Mouse (Mus musculus) midbrain, embryonic 16.5 days (tissue): ENCODE data around the gene Nrbp1. TPM values are rescaled to one million over a fixed set of nuclear protein-coding genes. Genes with fewer than 3 reads are reported as not detected.
A peak's percentile ranks its signal among the peaks of the same experiment; 100 is the strongest.
"Not testable (repeated sequence)": the region's sequence is repeated elsewhere in the genome, so short reads cannot be mapped to it uniquely, and the experiment has no call there.

Source experiments
- ATAC-seq: fragments of 200-750 bp; cut with Nextera tagmentation; 2 replicates; pipeline ENCODE4 v1.8.0; 2017; ENCODE audit warnings: moderate TSS enrichment
- H3K27ac ChIP-seq: fragments of 300-500 bp; sonication (generic); 2 replicates; pipeline ENCODE4 v1.5.1; 2014; ENCODE audit warnings: mild to moderate bottlenecking, low read length, mixed read lengths
- H3K27me3 ChIP-seq: fragments of 300-500 bp; sonication (generic); 2 replicates; pipeline ENCODE4 v1.6.1; 2014; ENCODE audit warnings: low read depth, low read length, mixed read lengths; ENCODE audit not compliant: control insufficient read depth, insufficient read depth
- H3K36me3 ChIP-seq: fragments of 300-500 bp; sonication (generic); 2 replicates; pipeline ENCODE4 v1.6.1; 2014; ENCODE audit warnings: mild to moderate bottlenecking, low read length, moderate library complexity, mixed read lengths; ENCODE audit not compliant: control insufficient read depth, insufficient read depth
- H3K4me1 ChIP-seq: fragments of 300-500 bp; sonication (generic); 2 replicates; pipeline ENCODE4 v1.6.1; 2014; ENCODE audit warnings: mild to moderate bottlenecking, low read length, mixed read lengths; ENCODE audit not compliant: control insufficient read depth, insufficient read depth
- H3K4me2 ChIP-seq: fragments of 300-500 bp; sonication (generic); 2 replicates; pipeline ENCODE4 v1.6.1; 2014; ENCODE audit warnings: mild to moderate bottlenecking, low read length, mixed read lengths
- H3K4me3 ChIP-seq: fragments of 300-500 bp; sonication (generic); 2 replicates; pipeline ENCODE4 v1.5.1; 2014; ENCODE audit warnings: low read depth, mild to moderate bottlenecking, low read length, moderate library complexity, mixed read lengths
- H3K9ac ChIP-seq: fragments of 300-500 bp; sonication (generic); 2 replicates; pipeline ENCODE4 v1.6.1; 2014; ENCODE audit warnings: low read depth, low read length, mixed read lengths
- H3K9me3 ChIP-seq: fragments of 300-500 bp; sonication (generic); replicated peaks from 2 replicates; pipeline ENCODE4 v1.6.1; 2014; ENCODE audit warnings: mild to moderate bottlenecking, low read length, mixed read lengths; ENCODE audit not compliant: control insufficient read depth, poor library complexity, severe bottlenecking
- WGBS: fragments of 180-500 bp; shearing (Covaris S2); extraction: QIAGEN DNeasy Blood & Tissue Kit; methylation state at CpG from one replicate; pipeline ENCODE4 v1.1.7; 2014; 5-methylcytosine and 5-hydroxymethylcytosine counted together
- polyA plus RNA-seq: library from polyadenylated mRNA; unstranded; fragments of >200 nt; fragmentation: Nextera tagmentation; extraction: Ambion mirVana; gene quantifications from 2 replicates; pipeline ENCODE4 v1.2.1, GENCODE M21; 2015

Nrbp1 gene
- polyA plus RNA-seq, 1 experiment from 2014 or later: 165 TPM

DNA sequence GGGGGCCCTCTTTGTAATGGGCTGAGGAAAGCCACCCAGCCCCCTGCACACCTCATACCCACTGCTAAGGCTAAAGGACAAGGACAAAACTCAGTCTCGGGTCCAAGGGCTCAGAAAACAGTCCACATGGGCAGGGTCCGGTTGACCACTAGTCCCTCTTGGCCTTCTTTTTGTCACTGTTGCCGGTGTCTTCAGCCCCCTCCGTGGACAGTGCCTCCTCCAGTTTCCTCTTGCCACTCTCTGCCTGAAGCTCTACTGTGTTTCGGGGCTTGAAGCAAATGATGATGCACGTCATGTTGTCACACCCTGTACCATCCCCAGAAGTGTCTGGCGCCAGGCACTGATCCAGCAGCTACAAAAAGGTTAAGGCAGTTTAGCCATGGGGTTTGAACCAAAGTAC lies 37.7 kb upstream of the Nrbp1 start:
- Histone ChIP-seq H3K4me3 (peak overlapping the region; percentile 81), H3K9me3 (peaks cover 5% of the 10 kb centered on the region), H3K4me1 (peaks cover 16% of the 10 kb centered on the region), H3K27ac (peak overlapping the region; percentile 73), H3K4me2 (peak overlapping the region; percentile 58), H3K27me3 (no peaks in the 10 kb centered on the region), H3K9ac (0 out of 2 replicates have a peak overlapping the region, but pooled peaks have one; percentile 23), H3K36me3 (peaks cover 50% of the 10 kb centered on the region)
- 88% methylated on average over 7 of the region's 7 CpGs for WGBS
- no peak for ATAC-seq

DNA sequence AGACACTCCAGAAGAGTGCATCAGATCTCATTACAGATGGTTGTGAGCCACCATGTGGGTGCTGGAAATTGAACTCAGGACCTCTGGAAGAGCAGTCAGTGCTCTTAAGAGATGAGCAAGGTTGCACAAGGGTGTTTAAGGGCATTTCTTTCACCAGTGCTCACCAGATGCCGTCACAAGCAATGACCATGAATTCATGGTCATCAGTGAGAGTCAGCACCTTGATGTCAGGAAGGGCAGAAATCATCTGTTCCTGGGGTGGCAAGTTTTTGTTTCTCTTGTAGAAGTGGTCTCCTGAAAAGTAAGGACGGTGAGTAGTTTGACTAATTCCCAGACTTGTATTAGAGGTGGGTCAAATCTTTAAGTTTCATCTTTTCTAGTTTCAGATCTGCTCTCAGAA lies 36.8 kb upstream of the Nrbp1 start:
- Histone ChIP-seq H3K27me3 (no peaks in the 10 kb centered on the region), H3K4me1 (peaks cover 16% of the 10 kb centered on the region), H3K27ac (no peak overlapping the region), H3K4me3 (no peak overlapping the region), H3K9me3 (peaks cover 5% of the 10 kb centered on the region), H3K9ac (no peak overlapping the region), H3K4me2 (no peak overlapping the region), H3K36me3 (peaks cover 43% of the 10 kb centered on the region)
- no peak for ATAC-seq
- WGBS: 98% methylated on average over 2 of the region's 2 CpGs

DNA sequence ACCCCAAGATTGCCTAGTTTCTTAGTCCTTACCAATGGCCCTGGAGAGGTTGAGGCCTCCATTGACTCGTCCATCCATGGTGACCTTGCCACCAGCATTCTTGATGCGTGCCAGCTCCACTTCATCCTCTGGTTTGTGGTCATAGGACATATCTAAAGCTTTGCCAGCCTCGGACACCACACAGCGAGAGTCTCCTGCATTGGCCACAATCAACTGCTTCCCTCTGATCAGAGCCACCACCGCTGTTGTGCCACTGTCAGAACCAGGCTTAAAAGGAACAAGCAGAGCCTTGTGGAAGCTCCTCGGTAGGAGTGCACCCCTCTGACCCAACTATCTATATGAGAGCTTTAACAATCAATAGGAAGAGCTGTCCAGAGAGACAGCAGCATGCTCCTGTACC lies 36.2 kb upstream of the Nrbp1 start:
- Histone ChIP-seq H3K9ac (no peak overlapping the region), H3K27ac (no peak overlapping the region), H3K9me3 (peaks cover 5% of the 10 kb centered on the region), H3K36me3 (peaks cover 37% of the 10 kb centered on the region), H3K4me3 (no peak overlapping the region), H3K4me1 (peaks cover 16% of the 10 kb centered on the region), H3K4me2 (no peak overlapping the region), H3K27me3 (no peaks in the 10 kb centered on the region)
- ATAC-seq: no peak
- 93% methylated on average over 6 of the region's 6 CpGs for WGBS

DNA sequence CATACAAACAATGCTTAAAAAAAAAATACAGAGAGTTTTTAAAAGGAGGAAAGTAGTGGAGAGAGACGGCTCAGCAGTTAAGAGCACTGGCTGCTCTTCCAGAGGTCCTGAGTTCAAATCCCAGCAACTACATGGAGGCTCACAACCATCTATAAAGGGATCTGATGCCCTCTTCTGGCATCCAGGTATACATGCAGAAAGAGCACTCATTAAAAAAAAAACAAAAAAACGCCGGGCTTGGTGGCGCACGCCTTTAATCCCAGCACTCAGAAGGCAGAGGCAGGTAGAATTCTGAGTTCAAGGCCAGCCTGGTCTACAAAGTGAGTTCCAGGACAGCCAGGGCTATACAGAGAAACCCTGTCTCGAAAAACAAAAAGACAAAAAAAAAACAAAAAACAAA lies 24.1 kb upstream of the Nrbp1 start:
- peaks cover 15% of the 10 kb centered on the region for H3K4me1 ChIP-seq
- H3K4me3 ChIP-seq, H3K9ac ChIP-seq, H3K27ac ChIP-seq, ATAC-seq, H3K36me3 ChIP-seq, H3K4me2 ChIP-seq, H3K9me3 ChIP-seq, H3K27me3 ChIP-seq: not testable (repeated sequence)
- WGBS: 92% methylated on average over 6 of the region's 6 CpGs

DNA sequence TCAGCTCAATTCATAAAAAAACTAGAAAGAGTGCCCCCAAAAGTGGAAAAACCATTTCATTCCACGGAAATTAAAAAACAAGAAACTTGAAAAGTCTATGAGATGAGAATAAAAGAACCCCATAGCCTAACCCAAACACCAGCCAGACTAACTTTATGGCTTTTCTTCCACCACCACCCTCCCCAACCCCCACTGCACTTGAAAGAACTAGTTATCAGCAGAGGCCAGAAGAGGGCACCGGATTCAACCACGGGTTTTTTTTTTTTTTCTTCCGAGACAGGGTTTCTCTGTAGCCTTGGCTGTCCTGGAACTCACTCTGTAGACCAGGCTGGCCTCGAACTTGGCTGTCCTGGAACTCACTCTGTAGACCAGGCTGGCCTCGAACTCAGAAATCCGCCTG lies 22.4 kb upstream of the Nrbp1 start:
- no peak overlapping the region for H3K9ac ChIP-seq
- H3K27ac ChIP-seq: no peak overlapping the region
- no peak overlapping the region for H3K4me2 ChIP-seq
- 62% methylated on average over 5 of the region's 7 CpGs for WGBS
- no peaks in the 10 kb centered on the region for H3K27me3 ChIP-seq
- H3K4me3 ChIP-seq: no peak overlapping the region
- H3K4me1 ChIP-seq: peaks cover 23% of the 10 kb centered on the region
- no peaks in the 10 kb centered on the region for H3K9me3 ChIP-seq
- no peak for ATAC-seq
- H3K36me3 ChIP-seq: no peaks in the 10 kb centered on the region

DNA sequence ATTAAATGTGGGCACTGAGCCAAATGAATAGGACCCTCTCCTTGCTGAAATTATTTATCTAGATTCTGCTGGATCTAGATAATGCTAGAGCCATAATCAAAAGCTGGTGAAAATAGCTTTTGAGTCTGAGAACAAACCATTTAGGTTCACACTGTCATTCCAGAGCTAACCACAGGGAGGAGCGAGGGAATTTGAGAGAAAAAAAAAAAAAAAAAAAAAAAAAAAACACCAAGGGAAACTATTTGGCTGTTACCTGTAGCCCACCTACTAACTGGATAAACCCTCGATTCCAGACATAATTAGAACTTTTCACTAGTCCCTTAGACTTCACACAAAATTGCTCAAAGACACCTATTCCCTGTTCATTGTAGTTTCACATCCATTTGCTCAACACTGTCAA lies 21.6 kb upstream of the Nrbp1 start:
- 0% methylated on average over 2 of the region's 2 CpGs for WGBS
- no peak overlapping the region for H3K9ac ChIP-seq
- no peaks in the 10 kb centered on the region for H3K36me3 ChIP-seq

DNA sequence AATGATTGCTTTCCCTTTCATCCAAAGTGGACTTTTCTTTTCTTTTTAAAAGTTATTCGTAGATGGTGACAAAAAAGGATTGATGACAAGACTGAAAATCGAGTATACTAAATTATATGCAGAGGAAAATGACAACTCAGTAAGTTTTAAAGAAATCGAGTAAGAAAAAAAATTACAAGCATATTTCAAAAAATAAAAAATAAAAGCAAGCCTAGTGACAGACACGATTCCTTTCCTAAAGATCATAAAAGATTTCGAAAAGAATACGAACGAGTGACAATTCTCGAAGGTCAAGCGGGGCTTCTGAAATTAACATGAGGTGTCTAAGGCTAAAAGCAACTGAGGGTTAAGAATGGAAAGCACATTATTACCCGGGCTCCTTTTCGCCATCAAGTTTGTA lies 21.2 kb upstream of the Nrbp1 start:
- peak overlapping the region; percentile 94 for H3K9ac ChIP-seq
- peak overlapping the region; percentile 93 for H3K27ac ChIP-seq
- H3K27me3 ChIP-seq: no peaks in the 10 kb centered on the region
- H3K4me1 ChIP-seq: peaks cover 23% of the 10 kb centered on the region
- WGBS: 2% methylated on average over 11 of the region's 11 CpGs
- no peak for ATAC-seq
- no peaks in the 10 kb centered on the region for H3K36me3 ChIP-seq
- H3K4me2 ChIP-seq: peak overlapping the region; percentile 57
- no peaks in the 10 kb centered on the region for H3K9me3 ChIP-seq
- peak overlapping the region; percentile 99 for H3K4me3 ChIP-seq

More for the DNA sequence above, 21.6 kb upstream of the Nrbp1 start:
- H3K9me3 ChIP-seq: no peaks in the 10 kb centered on the region
- no peaks in the 10 kb centered on the region for H3K27me3 ChIP-seq
- peaks cover 23% of the 10 kb centered on the region for H3K4me1 ChIP-seq
- H3K4me3 ChIP-seq: peak overlapping the region; percentile 99
- no peak overlapping the region for H3K27ac ChIP-seq
- H3K4me2 ChIP-seq: peak overlapping the region; percentile 57
- no peak for ATAC-seq

DNA sequence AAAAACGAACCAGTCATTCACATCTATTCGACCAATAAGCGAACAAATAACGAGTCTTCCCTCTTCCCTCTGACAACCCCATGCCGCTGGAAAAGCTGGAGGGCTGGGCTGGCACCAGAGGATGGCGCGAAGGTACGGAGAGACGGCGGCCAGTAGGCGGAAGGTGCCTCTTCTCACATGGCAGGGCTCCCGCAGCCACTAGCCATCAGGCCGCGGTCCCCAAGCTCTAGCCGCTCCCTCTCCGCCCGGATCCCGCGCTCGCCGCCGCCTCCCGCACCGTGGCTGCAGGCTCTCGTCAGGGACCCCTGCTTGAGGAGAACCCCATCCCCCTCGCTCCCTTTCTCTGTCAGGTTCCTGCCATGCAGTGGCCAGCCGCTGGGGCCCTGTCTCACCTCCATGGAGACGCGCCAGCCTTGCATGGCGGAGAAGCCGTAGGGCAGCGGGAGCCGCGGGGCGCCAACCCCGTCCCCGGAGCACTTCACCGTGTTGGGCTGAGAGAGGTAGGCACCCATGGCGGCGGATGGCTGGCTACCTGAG lies 20.7 kb upstream of the Nrbp1 start:
- WGBS: 0% methylated on average over 38 of the region's 40 CpGs
- Histone ChIP-seq H3K9me3 (no peaks in the 10 kb centered on the region), H3K36me3 (no peaks in the 10 kb centered on the region), H3K4me1 (peaks cover 23% of the 10 kb centered on the region), H3K4me3 (peak overlapping the region; percentile 99), H3K27ac (peak overlapping the region; percentile 93), H3K4me2 (peak overlapping the region; percentile 57), H3K27me3 (no peaks in the 10 kb centered on the region), H3K9ac (peak overlapping the region; percentile 94)
- no peak; the same call in 1 of the 2 replicates for ATAC-seq

DNA sequence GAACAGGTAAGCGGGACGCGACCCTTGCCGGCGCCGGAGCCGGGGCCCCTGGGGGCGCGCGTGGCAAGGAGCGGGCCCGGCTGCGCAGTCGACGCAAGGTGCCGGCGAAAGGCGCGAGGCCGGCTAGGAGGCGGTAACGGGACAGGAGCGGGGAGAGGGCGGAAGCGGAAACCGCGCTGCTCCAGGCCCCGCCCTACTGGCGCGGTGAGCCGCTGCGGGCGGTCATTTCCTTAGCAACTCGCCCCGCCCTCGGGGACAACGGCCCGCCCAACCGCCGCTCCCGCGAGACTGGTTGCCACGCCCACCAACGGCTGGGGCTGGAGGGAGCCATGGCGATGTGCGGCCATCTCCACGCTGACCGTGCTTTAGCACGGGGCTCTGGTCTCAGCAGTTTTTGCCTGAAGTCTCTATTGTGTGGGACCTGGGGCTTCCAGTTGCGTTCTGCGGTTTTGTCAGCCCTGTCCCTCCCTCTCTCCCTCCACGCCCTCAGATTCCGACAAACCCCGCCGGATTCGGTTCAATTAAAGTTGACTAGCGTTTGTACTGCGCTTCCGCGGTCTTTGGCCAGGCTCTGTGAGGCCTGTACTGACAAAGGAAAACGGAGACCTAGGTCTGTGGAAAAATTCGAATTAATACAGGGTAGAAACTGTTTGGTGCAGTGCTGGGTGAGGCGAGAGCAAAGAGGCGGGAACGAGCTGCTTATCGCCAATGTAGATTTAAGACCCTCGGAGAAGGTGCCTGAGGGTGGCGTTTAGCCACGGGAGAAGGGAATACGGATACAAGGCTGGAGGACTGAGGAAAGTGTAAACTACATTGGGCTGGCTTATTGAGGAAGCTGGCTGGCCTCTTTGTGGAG lies 20.0 kb upstream of the Nrbp1 start, which contains the start of gene Ppm1g:
Gene Ppm1g (minus strand): TSS at position 240 of the 856 bp plus-strand sequence.
- peak within 1 kb of the TSS; percentile 94 for H3K9ac ChIP-seq
- WGBS: under 1% methylated on average over 67 of the region's 70 CpGs
- peak; percentile 93 for ATAC-seq

More for the DNA sequence above, 20.0 kb upstream of the Nrbp1 start, which contains the start of gene Ppm1g:
- H3K4me1 ChIP-seq: peaks cover 23% of the 10 kb centered on the region
- H3K4me3 ChIP-seq: peak within 1 kb of the TSS; percentile 99
- no peaks in the 10 kb centered on the region for H3K27me3 ChIP-seq
- H3K4me2 ChIP-seq: peak within 1 kb of the TSS; percentile 57
- H3K9me3 ChIP-seq: no peaks in the 10 kb centered on the region
- no peaks in the 10 kb centered on the region for H3K36me3 ChIP-seq
- peak within 1 kb of the TSS; percentile 93 for H3K27ac ChIP-seq
